Mouse (Mus musculus) neural tube, embryonic 15.5 days (tissue): Measurements from ENCODE around the gene Tbcd. TPM values are rescaled to one million over a fixed set of nuclear protein-coding genes. Genes with fewer than 3 reads are reported as not detected.

Experiments
- ATAC-seq: fragments of 200-750 bp; cut with Nextera tagmentation; 2 replicates; pipeline ENCODE4 v1.8.0; 2017; ENCODE audit warnings: mild to moderate bottlenecking, moderate TSS enrichment, moderate library complexity; ENCODE audit not compliant: low FRiP score
- H3K27ac ChIP-seq: fragments of 300-500 bp; sonication (generic); replicated peaks from 2 replicates; pipeline ENCODE4 v1.5.1; 2015; ENCODE audit warnings: mild to moderate bottlenecking, inconsistent platforms
- H3K27me3 ChIP-seq: fragments of 300-500 bp; sonication (generic); replicated peaks from 2 replicates; pipeline ENCODE4 v1.6.1; 2015; ENCODE audit warnings: inconsistent platforms
- H3K36me3 ChIP-seq: fragments of 300-500 bp; sonication (generic); 2 replicates; pipeline ENCODE4 v1.6.1; 2015; ENCODE audit warnings: inconsistent platforms
- H3K4me1 ChIP-seq: fragments of 300-500 bp; sonication (generic); 2 replicates; pipeline ENCODE4 v1.6.1; 2015; ENCODE audit warnings: inconsistent platforms
- H3K4me2 ChIP-seq: fragments of 300-500 bp; sonication (generic); 2 replicates; pipeline ENCODE4 v1.6.1; 2015; ENCODE audit warnings: inconsistent platforms, mild to moderate bottlenecking, moderate library complexity
- H3K4me3 ChIP-seq: fragments of 300-500 bp; sonication (generic); replicated peaks from 2 replicates; pipeline ENCODE4 v1.5.1; 2015; ENCODE audit warnings: mild to moderate bottlenecking, inconsistent platforms
- H3K9ac ChIP-seq: fragments of 300-500 bp; sonication (generic); replicated peaks from 2 replicates; pipeline ENCODE4 v1.6.1; 2015; ENCODE audit warnings: mild to moderate bottlenecking, inconsistent platforms
- H3K9me3 ChIP-seq: fragments of 300-500 bp; sonication (generic); replicated peaks from 2 replicates; pipeline ENCODE4 v1.6.1; 2016; ENCODE audit warnings: inconsistent platforms
- WGBS: fragments of 180-500 bp; shearing (Covaris S2); methylation state at CpG from one replicate; pipeline ENCODE4 v1.1.7; 2015; ENCODE audit warnings: mixed read lengths; 5-methylcytosine and 5-hydroxymethylcytosine counted together
- polyA plus RNA-seq: library from polyadenylated mRNA; unstranded; fragments of >200 nt; fragmentation: Nextera tagmentation; extraction: Ambion mirVana; gene quantifications from 2 replicates; pipeline ENCODE4 v1.2.1, GENCODE M21; 2015

Gene Tbcd
- polyA plus RNA-seq, 1 experiment from 2014 or later = 56.8 TPM

- Histone ChIP-seq H3K27me3 (no peaks in the 10 kb centered on the region), H3K9me3 (no peaks in the 10 kb centered on the region), H3K27ac (no peak overlapping the region), H3K4me3 (no peak overlapping the region), H3K4me1 (no peaks in the 10 kb centered on the region), H3K9ac (no peak overlapping the region), H3K36me3 (peaks cover 34% of the 10 kb centered on the region), H3K4me2 (no peak overlapping the region)
- 93% methylated on average over 2 of the region's 2 CpGs for WGBS
- no peak for ATAC-seq
Measured at GRCm38 (mm10) chr11:121481129-121481528, 29.4 kb downstream of the Tbcd start.

- no peak overlapping the region for H3K27ac ChIP-seq
- no peak overlapping the region for H3K4me3 ChIP-seq
- peaks cover 7% of the 10 kb centered on the region; the same call in 1 of the 2 replicates for H3K36me3 ChIP-seq
- no peaks in the 10 kb centered on the region for H3K27me3 ChIP-seq
- WGBS = 86% methylated on average over 9 of the region's 9 CpGs
- H3K9me3 ChIP-seq = no peaks in the 10 kb centered on the region
- H3K4me2 ChIP-seq = no peak overlapping the region
- H3K4me1 ChIP-seq = 0 out of 2 replicates have a peak, but pooled peaks cover 3% of the 10 kb centered on the region
- no peak overlapping the region for H3K9ac ChIP-seq
- ATAC-seq = no peak
Measured at GRCm38 (mm10) chr11:121485882-121486281, 34.1 kb downstream of the Tbcd start.

- H3K27me3 ChIP-seq = no peaks in the 10 kb centered on the region
- no peak overlapping the region for H3K9ac ChIP-seq
- no peaks in the 10 kb centered on the region for H3K9me3 ChIP-seq
- peaks cover 13% of the 10 kb centered on the region for H3K36me3 ChIP-seq
- ATAC-seq = no peak
- H3K4me3 ChIP-seq = no peak overlapping the region
- no peak overlapping the region for H3K4me2 ChIP-seq
- H3K4me1 ChIP-seq = 0 out of 2 replicates have a peak, but pooled peaks cover 3% of the 10 kb centered on the region
- H3K27ac ChIP-seq = no peak overlapping the region
Measured at GRCm38 (mm10) chr11:121490651-121491050, 38.9 kb downstream of the Tbcd start.

GRCm38 (mm10) chr11:121500595-121500994, 48.8 kb downstream of the Tbcd start:
- no peak overlapping the region for H3K9ac ChIP-seq
- H3K27me3 ChIP-seq = no peaks in the 10 kb centered on the region
- H3K9me3 ChIP-seq = no peaks in the 10 kb centered on the region
- no peaks in the 10 kb centered on the region for H3K4me1 ChIP-seq
- no peak overlapping the region for H3K4me3 ChIP-seq
- peaks cover 52% of the 10 kb centered on the region for H3K36me3 ChIP-seq
- no peak overlapping the region for H3K4me2 ChIP-seq
- H3K27ac ChIP-seq = no peak overlapping the region
- ATAC-seq = no peak

GRCm38 (mm10) chr11:121501525-121501924, 49.8 kb downstream of the Tbcd start:
- Histone ChIP-seq H3K4me1 (no peaks in the 10 kb centered on the region), H3K36me3 (peaks cover 52% of the 10 kb centered on the region), H3K4me3 (no peak overlapping the region), H3K4me2 (no peak overlapping the region), H3K9ac (no peak overlapping the region), H3K9me3 (no peaks in the 10 kb centered on the region), H3K27ac (no peak overlapping the region), H3K27me3 (no peaks in the 10 kb centered on the region)
- WGBS = 88% methylated on average over 4 of the region's 4 CpGs
- no peak for ATAC-seq

GRCm38 (mm10) chr11:121502000-121502860, 50.5 kb downstream of the Tbcd start:
- ATAC-seq = no peak
- no peak overlapping the region for H3K9ac ChIP-seq

GRCm38 (mm10) chr11:121508478-121508877, 56.7 kb downstream of the Tbcd start:
- H3K9me3 ChIP-seq = no peaks in the 10 kb centered on the region
- H3K9ac ChIP-seq = no peak overlapping the region
- H3K4me3 ChIP-seq = no peak overlapping the region
- no peak overlapping the region for H3K27ac ChIP-seq
- WGBS = 89% methylated on average over 4 of the region's 4 CpGs
- no peak for ATAC-seq
- H3K36me3 ChIP-seq = peaks cover 18% of the 10 kb centered on the region
- no peaks in the 10 kb centered on the region for H3K27me3 ChIP-seq
- H3K4me1 ChIP-seq = peaks cover 3% of the 10 kb centered on the region; the same call in 1 of the 2 replicates
- H3K4me2 ChIP-seq = no peak overlapping the region

More at GRCm38 (mm10) chr11:121502000-121502860, 50.5 kb downstream of the Tbcd start:
- Histone ChIP-seq H3K9me3 (no peaks in the 10 kb centered on the region), H3K4me1 (no peaks in the 10 kb centered on the region), H3K27ac (no peak overlapping the region), H3K4me3 (no peak overlapping the region), H3K27me3 (no peaks in the 10 kb centered on the region), H3K36me3 (peaks cover 46% of the 10 kb centered on the region), H3K4me2 (no peak overlapping the region)
- WGBS = 79% methylated on average over 4 of the region's 4 CpGs

GRCm38 (mm10) chr11:121510512-121511246, 58.9 kb downstream of the Tbcd start:
- H3K36me3 ChIP-seq = peaks cover 2% of the 10 kb centered on the region; the same call in 1 of the 2 replicates
- H3K9ac ChIP-seq = no peak overlapping the region
- no peak for ATAC-seq
- no peaks in the 10 kb centered on the region for H3K27me3 ChIP-seq
- no peak overlapping the region for H3K4me3 ChIP-seq
- H3K4me2 ChIP-seq = no peak overlapping the region
- H3K4me1 ChIP-seq = peaks cover 3% of the 10 kb centered on the region; the same call in 1 of the 2 replicates
- H3K27ac ChIP-seq = no peak overlapping the region
- 77% methylated on average over 9 of the region's 9 CpGs for WGBS
- no peaks in the 10 kb centered on the region for H3K9me3 ChIP-seq

- 80% methylated on average over 8 of the region's 8 CpGs for WGBS
- ATAC-seq = no peak
- H3K9ac ChIP-seq = no peak overlapping the region
- no peak overlapping the region for H3K4me2 ChIP-seq
- peaks cover 24% of the 10 kb centered on the region for H3K4me1 ChIP-seq
- no peak overlapping the region for H3K27ac ChIP-seq
- H3K27me3 ChIP-seq = no peaks in the 10 kb centered on the region
- H3K4me3 ChIP-seq = no peak overlapping the region
- H3K36me3 ChIP-seq = no peaks in the 10 kb centered on the region
- no peaks in the 10 kb centered on the region for H3K9me3 ChIP-seq
Measured at GRCm38 (mm10) chr11:121512896-121513572, 61.3 kb downstream of the Tbcd start.

- Histone ChIP-seq H3K27me3 (no peaks in the 10 kb centered on the region), H3K4me3 (no peak overlapping the region), H3K9me3 (no peaks in the 10 kb centered on the region), H3K4me1 (peaks cover 34% of the 10 kb centered on the region), H3K4me2 (no peak overlapping the region), H3K27ac (no peak overlapping the region), H3K36me3 (no peaks in the 10 kb centered on the region), H3K9ac (no peak overlapping the region)
- no peak for ATAC-seq
- 79% methylated on average over 9 of the region's 9 CpGs for WGBS
Measured at GRCm38 (mm10) chr11:121515996-121516395, 64.2 kb downstream of the Tbcd start.

GRCm38 (mm10) chr11:121516906-121517305, 65.2 kb downstream of the Tbcd start:
- no peak for ATAC-seq
- H3K36me3 ChIP-seq = no peaks in the 10 kb centered on the region
- no peak overlapping the region for H3K27ac ChIP-seq
- H3K4me2 ChIP-seq = no peak overlapping the region
- no peak overlapping the region for H3K9ac ChIP-seq
- no peaks in the 10 kb centered on the region for H3K9me3 ChIP-seq
- no peak overlapping the region for H3K4me3 ChIP-seq
- peaks cover 34% of the 10 kb centered on the region for H3K4me1 ChIP-seq
- 50% methylated on average over 3 of the region's 3 CpGs for WGBS
- H3K27me3 ChIP-seq = no peaks in the 10 kb centered on the region
